Mouse (Mus musculus) embryonic fibroblast, embryonic 13.5 days (primary cell): ENCODE data around the gene Cwf19l1. TPM values are rescaled to one million over a fixed set of nuclear protein-coding genes. Genes with fewer than 3 reads are reported as not detected.
A peak's percentile ranks its signal among the peaks of the same experiment; 100 is the strongest.

ENCODE experiments used
- H3K27ac ChIP-seq: 2 replicates; pipeline ENCODE4 v1.5.1; 2012; ENCODE audit warnings: low read length, control low read depth, inconsistent platforms; ENCODE audit not compliant: insufficient read depth
- H3K4me1 ChIP-seq: 2 replicates; pipeline ENCODE4 v1.6.1; 2011; ENCODE audit warnings: low read length; ENCODE audit not compliant: control insufficient read depth, insufficient read depth
- H3K4me3 ChIP-seq: 2 replicates; pipeline ENCODE4 v1.5.1; 2011; ENCODE audit warnings: mild to moderate bottlenecking, control low read depth, low read length; ENCODE audit not compliant: insufficient read depth
- CTCF ChIP-seq: IDR thresholded peaks from 2 replicates; pipeline ENCODE4 v1.5.1; 2011; ENCODE audit warnings: mild to moderate bottlenecking, control low read depth, low read length, moderate library complexity, borderline replicate concordance; ENCODE audit not compliant: insufficient read depth
- POLR2A ChIP-seq: IDR thresholded peaks from 2 replicates; pipeline ENCODE4 v1.6.1; 2011; ENCODE audit warnings: low read depth, mild to moderate bottlenecking, control low read depth, low read length, moderate library complexity
- polyA plus RNA-seq: library from polyadenylated mRNA; stranded (reverse); fragments of >200 nt; gene quantifications from 2 replicates; pipeline ENCODE4 v1.2.4, GENCODE M21; 2011; ENCODE audit warnings: low read depth; ENCODE audit not compliant: missing spikeins, insufficient read length

Gene Cwf19l1
- polyA plus RNA-seq, 1 experiment: 18.0 TPM

GRCm38 (mm10) chr19:44086278-44086677 lies 49.4 kb downstream of the Cwf19l1 start:
- H3K4me3 ChIP-seq: no peak overlapping the region
- no peaks in the 10 kb centered on the region for H3K4me1 ChIP-seq
- TF ChIP-seq POLR2A (no peak), CTCF (no peak)
- no peak overlapping the region for H3K27ac ChIP-seq

GRCm38 (mm10) chr19:44080920-44081319 lies 54.8 kb downstream of the Cwf19l1 start:
- TF ChIP-seq CTCF: no peak
- TF ChIP-seq POLR2A: no peak
- Histone ChIP-seq H3K27ac (no peak overlapping the region), H3K4me1 (no peaks in the 10 kb centered on the region), H3K4me3 (no peak overlapping the region)

- no peak overlapping the region for H3K27ac ChIP-seq
- H3K4me1 ChIP-seq: no peaks in the 10 kb centered on the region
- H3K4me3 ChIP-seq: no peak overlapping the region
- TF ChIP-seq CTCF (no peak), POLR2A (no peak)
Measured at GRCm38 (mm10) chr19:44080023-44080422, 55.7 kb downstream of the Cwf19l1 start.

- H3K4me1 ChIP-seq: no peaks in the 10 kb centered on the region
- no peak overlapping the region for H3K4me3 ChIP-seq
- TF ChIP-seq CTCF (no peak), POLR2A (no peak)
- no peak overlapping the region for H3K27ac ChIP-seq
Measured at GRCm38 (mm10) chr19:44077024-44077423, 58.7 kb downstream of the Cwf19l1 start.

GRCm38 (mm10) chr19:44076457-44076856 lies 59.2 kb downstream of the Cwf19l1 start:
- Histone ChIP-seq H3K4me3 (no peak overlapping the region), H3K27ac (no peak overlapping the region), H3K4me1 (no peaks in the 10 kb centered on the region)
- TF ChIP-seq CTCF (no peak), POLR2A (no peak)

GRCm38 (mm10) chr19:44074986-44075385 lies 60.7 kb downstream of the Cwf19l1 start:
- TF ChIP-seq POLR2A (no peak), CTCF (no peak)
- Histone ChIP-seq H3K4me3 (no peak overlapping the region), H3K27ac (no peak overlapping the region), H3K4me1 (no peaks in the 10 kb centered on the region)

GRCm38 (mm10) chr19:44071166-44071565 lies 64.5 kb downstream of the Cwf19l1 start:
- H3K27ac ChIP-seq: no peak overlapping the region
- TF ChIP-seq POLR2A (no peak), CTCF (no peak)
- H3K4me3 ChIP-seq: no peak overlapping the region
- H3K4me1 ChIP-seq: no peaks in the 10 kb centered on the region; the same call in 1 of the 2 replicates

- Histone ChIP-seq H3K4me1 (no peaks in the 10 kb centered on the region; the same call in 1 of the 2 replicates), H3K4me3 (peak overlapping the region; percentile 73), H3K27ac (peak overlapping the region; percentile 4; the same call in 1 of the 2 replicates)
- TF ChIP-seq POLR2A (no peak; the same call in 1 of the 2 replicates), CTCF (no peak)
Measured at GRCm38 (mm10) chr19:44069914-44070232, 65.8 kb downstream of the Cwf19l1 start.

- no peaks in the 10 kb centered on the region; the same call in 1 of the 2 replicates for H3K4me1 ChIP-seq
- H3K27ac ChIP-seq: peak within 1 kb of the TSS; percentile 4; the same call in 1 of the 2 replicates
- peak within 1 kb of the TSS; percentile 73 for H3K4me3 ChIP-seq
- TF ChIP-seq POLR2A (0 out of 2 replicates have a peak, but pooled peaks have one; percentile 54), CTCF (no peak)
Measured at GRCm38 (mm10) chr19:44069121-44069913, 66.4 kb downstream of the Cwf19l1 start, which contains the start of gene Erlin1. Gene Erlin1 (minus strand): TSS chr19:44069785.

- TF ChIP-seq POLR2A (no peak), CTCF (no peak)
- peak overlapping the region; percentile 73 for H3K4me3 ChIP-seq
- H3K4me1 ChIP-seq: no peaks in the 10 kb centered on the region; the same call in 1 of the 2 replicates
- no peak overlapping the region for H3K27ac ChIP-seq
Measured at GRCm38 (mm10) chr19:44068232-44068631, 67.4 kb downstream of the Cwf19l1 start.
